Mouse (Mus musculus) neural tube, embryonic 11.5 days (tissue): ENCODE results near the gene Pjvk. TPM values are rescaled to one million over a fixed set of nuclear protein-coding genes. Genes with fewer than 3 reads are reported as not detected.

Experiments
- ATAC-seq: fragments of 200-750 bp; cut with Nextera tagmentation; 2 replicates; pipeline ENCODE4 v1.8.0; 2017; ENCODE audit warnings: moderate number of reproducible peaks, mild to moderate bottlenecking, moderate TSS enrichment, moderate library complexity; ENCODE audit not compliant: insufficient read depth, low FRiP score, low TSS enrichment
- DNase-seq: peaks from one replicate; pipeline ENCODE4 v3.0.0-alpha.2; 2015; ENCODE audit warnings: low spot score
- H3K27ac ChIP-seq: fragments of 300-500 bp; sonication (generic); 2 replicates; pipeline ENCODE4 v1.5.1; 2014; ENCODE audit warnings: low read depth, mild to moderate bottlenecking, low read length
- H3K27me3 ChIP-seq: fragments of 300-500 bp; sonication (generic); 2 replicates; pipeline ENCODE4 v1.6.1; 2014; ENCODE audit warnings: mild to moderate bottlenecking, low read length, mixed read lengths; ENCODE audit not compliant: control insufficient read depth, insufficient read depth
- H3K36me3 ChIP-seq: fragments of 300-500 bp; sonication (generic); 2 replicates; pipeline ENCODE4 v1.6.1; 2014; ENCODE audit warnings: mild to moderate bottlenecking, low read length, moderate library complexity, mixed read lengths; ENCODE audit not compliant: control insufficient read depth, insufficient read depth
- H3K4me1 ChIP-seq: fragments of 300-500 bp; sonication (generic); 2 replicates; pipeline ENCODE4 v1.6.1; 2014; ENCODE audit warnings: low read length, mixed read lengths; ENCODE audit not compliant: control insufficient read depth, insufficient read depth
- H3K4me2 ChIP-seq: fragments of 300-500 bp; sonication (generic); 2 replicates; pipeline ENCODE4 v1.6.1; 2014; ENCODE audit warnings: low read depth, mild to moderate bottlenecking, moderate library complexity
- H3K4me3 ChIP-seq: fragments of 300-500 bp; sonication (generic); 2 replicates; pipeline ENCODE4 v1.5.1; 2014; ENCODE audit warnings: low read depth, low read length
- H3K9ac ChIP-seq: fragments of 300-500 bp; sonication (generic); 2 replicates; pipeline ENCODE4 v1.6.1; 2014; ENCODE audit warnings: mild to moderate bottlenecking, low read length
- H3K9me3 ChIP-seq: fragments of 300-500 bp; sonication (generic); 2 replicates; pipeline ENCODE4 v1.6.1; 2016; ENCODE audit warnings: low read length; ENCODE audit not compliant: control insufficient read depth
- WGBS: fragments of 180-500 bp; shearing (Covaris S2); extraction: QIAGEN DNeasy Blood & Tissue Kit; methylation state at CpG from one replicate; pipeline ENCODE4 v1.1.7; 2014; 5-methylcytosine and 5-hydroxymethylcytosine counted together
- polyA plus RNA-seq: library from polyadenylated mRNA; unstranded; fragments of >200 nt; fragmentation: Nextera tagmentation; extraction: Ambion mirVana; gene quantifications from 2 replicates; pipeline ENCODE4 v1.2.1, GENCODE M21; 2014

The Pjvk gene
- polyA plus RNA-seq, 1 experiment from 2014 or later, result 0.50 TPM

GRCm38 (mm10) chr2:76654646-76655045, 6.4 kb downstream of the Pjvk start:
- WGBS, result 77% methylated on average over 5 of the region's 5 CpGs
- Histone ChIP-seq H3K36me3 (no peaks in the 10 kb centered on the region), H3K4me3 (no peak overlapping the region), H3K9ac (no peak overlapping the region), H3K4me1 (no peaks in the 10 kb centered on the region), H3K9me3 (no peaks in the 10 kb centered on the region), H3K27me3 (no peaks in the 10 kb centered on the region), H3K27ac (no peak overlapping the region), H3K4me2 (no peak overlapping the region)
- DNase-seq, result no peak
- ATAC-seq, result no peak

GRCm38 (mm10) chr2:76655444-76655843, 7.2 kb downstream of the Pjvk start:
- ATAC-seq, result no peak
- Histone ChIP-seq H3K4me1 (no peaks in the 10 kb centered on the region), H3K27ac (no peak overlapping the region), H3K9ac (no peak overlapping the region), H3K4me3 (no peak overlapping the region), H3K27me3 (no peaks in the 10 kb centered on the region), H3K4me2 (no peak overlapping the region), H3K9me3 (no peaks in the 10 kb centered on the region), H3K36me3 (no peaks in the 10 kb centered on the region)
- DNase-seq, result no peak
- 72% methylated on average over 3 of the region's 3 CpGs for WGBS

GRCm38 (mm10) chr2:76655982-76656381, 7.7 kb downstream of the Pjvk start:
- ATAC-seq, result no peak
- Histone ChIP-seq H3K9me3 (no peaks in the 10 kb centered on the region), H3K27ac (no peak overlapping the region), H3K4me2 (no peak overlapping the region), H3K9ac (no peak overlapping the region), H3K4me1 (no peaks in the 10 kb centered on the region), H3K27me3 (no peaks in the 10 kb centered on the region), H3K4me3 (no peak overlapping the region), H3K36me3 (no peaks in the 10 kb centered on the region)
- DNase-seq, result peak; percentile 20
- 24% methylated on average over 1 of the region's 1 CpGs for WGBS

- H3K9me3 ChIP-seq, result no peaks in the 10 kb centered on the region
- DNase-seq (no peak), ATAC-seq (no peak)
- H3K9ac ChIP-seq, result no peak overlapping the region
- no peaks in the 10 kb centered on the region for H3K27me3 ChIP-seq
- no peak overlapping the region for H3K4me3 ChIP-seq
- H3K36me3 ChIP-seq, result no peaks in the 10 kb centered on the region
- 81% methylated on average over 13 of the region's 13 CpGs for WGBS
- no peak overlapping the region for H3K27ac ChIP-seq
- H3K4me1 ChIP-seq, result no peaks in the 10 kb centered on the region
- H3K4me2 ChIP-seq, result no peak overlapping the region
These were observed 10.3 kb downstream of the Pjvk start for GRCm38 (mm10) chr2:76658551-76658950.

- Histone ChIP-seq H3K4me1 (no peaks in the 10 kb centered on the region), H3K36me3 (no peaks in the 10 kb centered on the region), H3K9ac (no peak overlapping the region), H3K4me2 (no peak overlapping the region), H3K27ac (no peak overlapping the region), H3K4me3 (no peak overlapping the region), H3K27me3 (no peaks in the 10 kb centered on the region), H3K9me3 (no peaks in the 10 kb centered on the region)
- ATAC-seq (no peak), DNase-seq (no peak)
- WGBS, result 62% methylated on average over 6 of the region's 8 CpGs
These were observed 11.1 kb downstream of the Pjvk start for GRCm38 (mm10) chr2:76659419-76659818.

GRCm38 (mm10) chr2:76665531-76665930, 17.3 kb downstream of the Pjvk start:
- WGBS, result 96% methylated on average over 7 of the region's 7 CpGs
- no peak for DNase-seq

GRCm38 (mm10) chr2:76667200-76667599, 18.9 kb downstream of the Pjvk start:
- H3K4me1 ChIP-seq, result no peaks in the 10 kb centered on the region
- no peak overlapping the region for H3K4me2 ChIP-seq
- H3K27me3 ChIP-seq, result no peaks in the 10 kb centered on the region
- DNase-seq (no peak), ATAC-seq (no peak)
- 90% methylated on average over 5 of the region's 5 CpGs for WGBS
- H3K4me3 ChIP-seq, result no peak overlapping the region
- H3K27ac ChIP-seq, result no peak overlapping the region
- no peaks in the 10 kb centered on the region for H3K9me3 ChIP-seq
- no peak overlapping the region for H3K9ac ChIP-seq
- H3K36me3 ChIP-seq, result no peaks in the 10 kb centered on the region

More at GRCm38 (mm10) chr2:76665531-76665930, 17.3 kb downstream of the Pjvk start:
- Histone ChIP-seq H3K9ac (no peak overlapping the region), H3K4me3 (no peak overlapping the region), H3K27ac (no peak overlapping the region), H3K4me2 (no peak overlapping the region), H3K36me3 (no peaks in the 10 kb centered on the region), H3K27me3 (no peaks in the 10 kb centered on the region), H3K9me3 (no peaks in the 10 kb centered on the region), H3K4me1 (no peaks in the 10 kb centered on the region)
- no peak for ATAC-seq

GRCm38 (mm10) chr2:76671641-76672040, 23.4 kb downstream of the Pjvk start:
- Histone ChIP-seq H3K36me3 (no peaks in the 10 kb centered on the region), H3K4me2 (peak overlapping the region; percentile 47), H3K27me3 (no peaks in the 10 kb centered on the region), H3K4me3 (peak overlapping the region; percentile 34; the same call in 1 of the 2 replicates), H3K4me1 (peaks cover 8% of the 10 kb centered on the region), H3K27ac (no peak overlapping the region), H3K9ac (peak overlapping the region; percentile 59; the same call in 1 of the 2 replicates), H3K9me3 (no peaks in the 10 kb centered on the region)
- ATAC-seq (no peak), DNase-seq (no peak)
- WGBS, result 90% methylated on average over 6 of the region's 6 CpGs

- ATAC-seq (no peak), DNase-seq (no peak)
- Histone ChIP-seq H3K4me2 (peak overlapping the region; percentile 47), H3K27me3 (no peaks in the 10 kb centered on the region), H3K4me3 (peak overlapping the region; percentile 34), H3K36me3 (no peaks in the 10 kb centered on the region), H3K4me1 (peaks cover 10% of the 10 kb centered on the region), H3K27ac (peak overlapping the region; percentile 47; the same call in 1 of the 2 replicates), H3K9me3 (no peaks in the 10 kb centered on the region), H3K9ac (peak overlapping the region; percentile 59)
- 43% methylated on average over 9 of the region's 9 CpGs for WGBS
These were observed 24.0 kb downstream of the Pjvk start for GRCm38 (mm10) chr2:76672134-76672745.
